24 mouse cellular contexts compared by ENCODE assay signal in the genomic region with DNA sequence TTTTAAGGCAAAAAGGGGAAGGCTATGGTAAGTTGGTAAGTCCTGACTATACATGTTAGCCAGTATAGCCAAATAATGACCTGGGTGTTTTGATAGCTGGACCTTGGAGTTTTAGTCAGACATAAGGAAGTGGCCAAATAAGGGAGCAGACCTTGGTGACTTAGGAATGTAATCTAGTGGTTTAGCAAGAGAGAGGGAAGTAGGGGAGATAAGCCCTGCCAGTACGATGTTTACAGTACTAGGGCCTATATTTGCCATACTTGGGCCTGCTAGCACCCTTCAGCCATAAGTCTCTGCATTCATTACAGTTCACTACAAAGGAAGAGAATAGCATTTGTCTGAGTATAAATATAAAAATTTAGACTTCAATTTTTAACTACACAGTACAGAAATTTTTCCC.
"Had no signal": no experiment of that assay in that cellular context is flagged by ENCODE, and none has a peak within 500 bp of the region (broad histone marks: within the 10 kb centered on the region; RNA-seq: fewer than 3 reads in every experiment).

No protein-coding gene starts in this region.

- H3K4me1 ChIP-seq: heart, embryonic 10.5 days; hindbrain, embryonic 13.5 days; hindbrain, embryonic 15.5 days; intestine, embryonic 15.5 days; limb, embryonic 10.5 days; limb, embryonic 12.5 days had no signal

- H3K4me3 ChIP-seq: gastrocnemius, adult 2 months; heart, embryonic 10.5 days; heart, embryonic 12.5 days; hindbrain, embryonic 13.5 days; hindbrain, embryonic 15.5 days; intestine, embryonic 15.5 days; limb, embryonic 10.5 days; limb, embryonic 12.5 days had no signal

- H3K9me3 ChIP-seq: heart, embryonic 10.5 days; heart, embryonic 12.5 days; hindbrain, embryonic 13.5 days; hindbrain, embryonic 15.5 days; intestine, embryonic 15.5 days; limb, embryonic 10.5 days; limb, embryonic 12.5 days had no signal

- H3K27ac ChIP-seq: gastrocnemius, adult 2 months; heart, embryonic 10.5 days; hindbrain, embryonic 13.5 days; hindbrain, embryonic 15.5 days; intestine, embryonic 15.5 days; kidney, postnatal 0 days; limb, embryonic 10.5 days; limb, embryonic 12.5 days had no signal

- H3K4me2 ChIP-seq: heart, embryonic 12.5 days; hindbrain, embryonic 13.5 days; hindbrain, embryonic 15.5 days; intestine, embryonic 15.5 days; limb, embryonic 12.5 days; liver, embryonic 11.5 days had no signal

- H3K27me3 ChIP-seq: heart, embryonic 12.5 days; hindbrain, embryonic 13.5 days; hindbrain, embryonic 15.5 days; intestine, embryonic 15.5 days; limb, embryonic 12.5 days had no signal

- DNase-seq: gastrocnemius, adult 2 months; gastrocnemius, postnatal 10 days; gastrocnemius, postnatal 25 days; heart, adult 18-20 months; heart, postnatal 10 days; heart, postnatal 36 days; kidney, adult 18-20 months; kidney, adult 8-10 months; kidney, postnatal 14 days; kidney, postnatal 36 days; layer of hippocampus, adult 9-11 months; layer of hippocampus, postnatal 36 days; liver had no signal

- H3K9ac ChIP-seq: heart, embryonic 12.5 days; hindbrain, embryonic 13.5 days; hindbrain, embryonic 15.5 days; intestine, embryonic 15.5 days; limb, embryonic 12.5 days had no signal

- H3K36me3 ChIP-seq: heart, embryonic 10.5 days; heart, embryonic 12.5 days; hindbrain, embryonic 13.5 days; hindbrain, embryonic 15.5 days; intestine, embryonic 15.5 days; limb, embryonic 10.5 days; limb, embryonic 12.5 days had no signal

- ATAC-seq: inflammation-experienced regulatory T-cells, adult 6 months; intestine, embryonic 15.5 days; intestine, postnatal 0 days had no signal
